Mouse (Mus musculus) ES-Bruce4 (cell line): ENCODE measurements at regions not wholly inside any gene's neighbourhood (a gene's known extent, or its start where the extent isn't known, plus 50 kb on each side); places are given as distances from the start of the nearest gene placed in this dataset.
"Not testable (repeated sequence)": the region's sequence is repeated elsewhere in the genome, so short reads cannot be mapped to it uniquely, and the experiment has no call there.

ENCODE experiments used
- H3K27ac ChIP-seq: 2 replicates; pipeline ENCODE4 v1.5.1; 2012; ENCODE audit warnings: low read length, inconsistent platforms; ENCODE audit not compliant: insufficient read depth
- H3K27me3 ChIP-seq: 2 replicates; pipeline ENCODE4 v1.6.1; 2012; ENCODE audit warnings: mild to moderate bottlenecking, low read length, inconsistent platforms; ENCODE audit not compliant: control insufficient read depth, poor library complexity, insufficient read depth, severe bottlenecking
- H3K36me3 ChIP-seq: 2 replicates; pipeline ENCODE4 v1.6.1; 2012; ENCODE audit warnings: inconsistent platforms, mild to moderate bottlenecking, low read length, moderate library complexity; ENCODE audit not compliant: control insufficient read depth, poor library complexity, insufficient read depth, severe bottlenecking
- H3K4me1 ChIP-seq: one replicate; pipeline ENCODE4 v1.8.1; 2011; ENCODE audit warnings: low read length; ENCODE audit not compliant: control insufficient read depth, insufficient read depth
- H3K4me3 ChIP-seq: 2 replicates; pipeline ENCODE4 v1.5.1; 2011; ENCODE audit warnings: low read depth, mild to moderate bottlenecking, low read length
- H3K9ac ChIP-seq: 2 replicates; pipeline ENCODE4 v1.6.1; 2012; ENCODE audit warnings: low read depth, mild to moderate bottlenecking, inconsistent platforms; ENCODE audit not compliant: poor library complexity, severe bottlenecking
- H3K9me3 ChIP-seq: replicated peaks from 2 replicates; pipeline ENCODE4 v1.6.1; 2012; ENCODE audit warnings: mild to moderate bottlenecking, low read length, inconsistent platforms; ENCODE audit not compliant: control insufficient read depth, poor library complexity, insufficient read depth, severe bottlenecking
- CTCF ChIP-seq: IDR thresholded peaks from one replicate; pipeline ENCODE4 v1.8.1; 2011; ENCODE audit warnings: low read depth, low read length
- EP300 ChIP-seq: IDR thresholded peaks from 2 replicates; pipeline ENCODE4 v1.6.1; 2011; ENCODE audit warnings: low read depth, low read length; ENCODE audit not compliant: insufficient read depth
- POLR2A ChIP-seq: IDR thresholded peaks from one replicate; pipeline ENCODE4 v1.8.1; 2011; ENCODE audit warnings: low read length; ENCODE audit not compliant: insufficient read depth

GRCm38 (mm10) chr12:64788761-64789160, 128.9 kb upstream of the Gm527 start:
- Histone ChIP-seq H3K9me3 (no peaks in the 10 kb centered on the region), H3K4me1 (no peaks in the 10 kb centered on the region), H3K27me3 (no peaks in the 10 kb centered on the region), H3K36me3 (no peaks in the 10 kb centered on the region), H3K27ac (no peak overlapping the region), H3K4me3 (no peak overlapping the region), H3K9ac (no peak overlapping the region)
- TF ChIP-seq CTCF = no peak
- no peak for TF ChIP-seq POLR2A
- TF ChIP-seq EP300 = no peak

GRCm38 (mm10) chr12:64808492-64808891, 109.2 kb upstream of the Gm527 start:
- not testable (repeated sequence) for H3K27ac ChIP-seq, H3K9ac ChIP-seq, H3K4me3 ChIP-seq, H3K27me3 ChIP-seq, H3K36me3 ChIP-seq, H3K9me3 ChIP-seq, H3K4me1 ChIP-seq

- no peaks in the 10 kb centered on the region for H3K27me3 ChIP-seq
- no peak overlapping the region for H3K9ac ChIP-seq
- H3K4me1 ChIP-seq = no peaks in the 10 kb centered on the region
- H3K36me3 ChIP-seq = no peaks in the 10 kb centered on the region
- H3K27ac ChIP-seq = no peak overlapping the region
- TF ChIP-seq CTCF = no peak
- TF ChIP-seq EP300 = no peak
- no peak for TF ChIP-seq POLR2A
- H3K9me3 ChIP-seq = no peaks in the 10 kb centered on the region
- H3K4me3 ChIP-seq = no peak overlapping the region
These were observed 107.6 kb upstream of the Gm527 start for GRCm38 (mm10) chr12:64810081-64810480.

DNA sequence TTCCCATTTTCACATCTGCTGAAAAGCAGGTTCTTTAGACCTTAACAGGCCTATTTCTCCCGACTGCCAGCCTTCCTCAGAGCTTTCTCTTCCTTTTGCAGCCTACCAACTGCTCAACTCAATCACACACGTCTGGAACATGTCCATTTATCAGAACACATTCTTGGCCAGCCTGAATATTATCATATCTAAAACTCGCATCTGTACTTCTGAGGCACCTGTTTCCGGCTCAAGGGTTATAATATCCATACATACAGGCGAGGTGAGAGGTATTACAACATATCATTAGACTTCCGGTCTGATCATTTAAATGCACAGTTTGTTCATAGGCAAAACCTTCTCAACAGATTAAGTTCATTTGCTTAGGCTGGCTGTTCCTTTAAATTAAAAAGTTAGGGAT, 101.8 kb upstream of the Gm527 start:
- no peaks in the 10 kb centered on the region for H3K4me1 ChIP-seq
- TF ChIP-seq CTCF (no peak), POLR2A (no peak), EP300 (no peak)

GRCm38 (mm10) chr12:64817056-64817810, 100.5 kb upstream of the Gm527 start:
- Histone ChIP-seq H3K27ac (no peak overlapping the region), H3K27me3 (no peaks in the 10 kb centered on the region), H3K36me3 (no peaks in the 10 kb centered on the region), H3K4me3 (no peak overlapping the region), H3K9me3 (no peaks in the 10 kb centered on the region), H3K4me1 (no peaks in the 10 kb centered on the region), H3K9ac (no peak overlapping the region)
- TF ChIP-seq CTCF = peak; percentile 48
- no peak for TF ChIP-seq POLR2A

More for the DNA sequence above, 101.8 kb upstream of the Gm527 start:
- H3K27ac ChIP-seq = no peak overlapping the region
- no peaks in the 10 kb centered on the region for H3K36me3 ChIP-seq
- H3K9me3 ChIP-seq = no peaks in the 10 kb centered on the region
- no peak overlapping the region for H3K4me3 ChIP-seq
- H3K27me3 ChIP-seq = no peaks in the 10 kb centered on the region
- no peak overlapping the region for H3K9ac ChIP-seq

DNA sequence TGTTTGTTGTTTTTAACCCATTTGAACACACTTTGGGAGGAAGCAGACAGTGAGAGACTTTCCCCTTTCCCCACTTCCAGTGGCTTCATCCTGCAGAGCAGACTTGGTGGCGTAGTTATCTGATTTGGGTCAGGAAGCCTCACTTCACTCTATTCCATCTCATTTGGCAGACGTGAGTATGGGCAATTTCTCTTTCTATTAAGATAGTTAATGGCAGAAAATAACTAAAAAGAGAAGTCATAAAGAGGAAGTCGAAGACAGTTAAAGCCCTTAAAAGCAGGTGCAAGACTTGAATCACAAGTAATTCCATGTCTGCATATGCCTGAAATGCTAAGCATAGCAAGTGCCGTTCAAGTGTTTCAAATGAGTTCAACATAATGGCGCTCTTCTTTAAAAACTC, 97.0 kb upstream of the Gm527 start:
- Histone ChIP-seq H3K27me3 (no peaks in the 10 kb centered on the region), H3K4me3 (no peak overlapping the region)
- no peak for TF ChIP-seq CTCF
- TF ChIP-seq EP300 = no peak
- TF ChIP-seq POLR2A = no peak

More for the DNA sequence above, 97.0 kb upstream of the Gm527 start:
- Histone ChIP-seq H3K27ac (no peak overlapping the region), H3K36me3 (no peaks in the 10 kb centered on the region), H3K9ac (no peak overlapping the region), H3K9me3 (no peaks in the 10 kb centered on the region), H3K4me1 (no peaks in the 10 kb centered on the region)
